Mouse (Mus musculus): ENCODE results near the gene Sppl3.

DNA sequence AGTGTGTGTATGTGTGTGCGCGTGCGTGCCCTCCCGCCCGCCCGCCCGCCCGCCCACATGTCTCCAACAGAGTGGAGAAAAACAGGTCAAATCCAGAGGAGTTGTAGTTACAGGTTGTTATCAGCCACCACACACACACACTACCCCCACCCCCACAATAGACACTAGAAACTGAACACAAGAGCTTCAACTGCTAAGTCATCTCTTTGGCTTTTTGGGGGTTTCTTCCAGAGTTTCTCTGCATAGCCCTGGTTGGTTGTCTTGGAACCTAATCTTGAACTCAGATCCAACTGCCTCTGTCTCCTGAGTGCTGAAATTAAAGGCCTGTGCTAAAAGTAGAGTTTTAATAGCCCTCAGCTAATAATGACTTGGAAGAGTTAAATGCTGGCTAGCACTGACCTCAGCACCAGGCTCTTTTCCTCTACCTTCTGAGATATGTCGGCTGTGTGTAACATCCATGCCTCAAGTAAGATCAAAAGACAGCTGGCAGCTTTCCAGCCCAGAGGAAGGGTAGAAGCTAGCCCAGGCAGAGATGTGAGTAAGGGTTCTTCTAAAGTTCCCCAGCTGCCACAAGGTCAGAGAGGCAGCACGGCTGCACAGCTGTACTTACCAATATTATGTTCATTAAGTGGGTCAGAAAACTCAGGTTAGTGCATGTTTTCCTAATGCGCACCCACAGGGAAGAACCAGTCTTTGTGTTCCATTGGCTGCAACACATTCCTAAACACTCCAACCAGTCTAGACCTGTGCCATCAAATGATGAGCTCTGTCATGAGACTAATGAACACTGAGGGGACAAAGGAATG is 60.4 kb downstream of the Sppl3 start:
- no peak for TF ChIP-seq CTCF (IDR thresholded peaks at IDR 0.05; ENCODE audit: extremely low read depth, insufficient read depth, insufficient read length, insufficient replicate concordance)
- no peak for TF ChIP-seq POLR2A (IDR thresholded peaks at IDR 0.05; ENCODE audit: low read depth, low read length)
